Mouse (Mus musculus) embryonic facial prominence, embryonic 14.5 days (tissue): ENCODE data around the gene Pou2f2. TPM values are rescaled to one million over a fixed set of nuclear protein-coding genes. Genes with fewer than 3 reads are reported as not detected.
"Not testable (repeated sequence)": the region's sequence is repeated elsewhere in the genome, so short reads cannot be mapped to it uniquely, and the experiment has no call there.

Experiments used
- ATAC-seq: fragments of 200-750 bp; cut with Nextera tagmentation; 2 replicates; pipeline ENCODE4 v1.8.0; 2017; ENCODE audit warnings: low read depth, moderate number of reproducible peaks, moderate TSS enrichment
- DNase-seq: peaks from one replicate; pipeline ENCODE4 v3.0.0-alpha.2; 2015; ENCODE audit warnings: low spot score
- H3K27ac ChIP-seq: fragments of 300-500 bp; sonication (generic); replicated peaks from 2 replicates; pipeline ENCODE4 v1.5.1; 2014; ENCODE audit warnings: low read depth, mild to moderate bottlenecking, low read length, moderate library complexity
- H3K27me3 ChIP-seq: fragments of 300-500 bp; sonication (generic); replicated peaks from 2 replicates; pipeline ENCODE4 v1.6.1; 2014; ENCODE audit warnings: low read length; ENCODE audit not compliant: control insufficient read depth, insufficient read depth
- H3K36me3 ChIP-seq: fragments of 300-500 bp; sonication (generic); 2 replicates; pipeline ENCODE4 v1.6.1; 2014; ENCODE audit warnings: low read length, mixed read lengths; ENCODE audit not compliant: control insufficient read depth, insufficient read depth
- H3K4me1 ChIP-seq: fragments of 300-500 bp; sonication (generic); 2 replicates; pipeline ENCODE4 v1.6.1; 2014; ENCODE audit warnings: antibody characterized with exemption, low read length; ENCODE audit not compliant: control insufficient read depth, insufficient read depth
- H3K4me2 ChIP-seq: fragments of 300-500 bp; sonication (generic); 2 replicates; pipeline ENCODE4 v1.6.1; 2014; ENCODE audit warnings: low read depth, mild to moderate bottlenecking, low read length, moderate library complexity, mixed read lengths
- H3K4me3 ChIP-seq: fragments of 300-500 bp; sonication (generic); 2 replicates; pipeline ENCODE4 v1.5.1; 2014; ENCODE audit warnings: low read depth, mild to moderate bottlenecking, low read length
- H3K9ac ChIP-seq: fragments of 300-500 bp; sonication (generic); 2 replicates; pipeline ENCODE4 v1.6.1; 2014; ENCODE audit warnings: low read depth, mild to moderate bottlenecking, low read length, moderate library complexity, mixed read lengths
- H3K9me3 ChIP-seq: fragments of 300-500 bp; sonication (generic); 2 replicates; pipeline ENCODE4 v1.6.1; 2016; ENCODE audit warnings: low read length; ENCODE audit not compliant: control insufficient read depth
- WGBS: fragments of 180-500 bp; shearing (Covaris S2); extraction: QIAGEN DNeasy Blood & Tissue Kit; methylation state at CpG from one replicate; pipeline ENCODE4 v1.1.7; 2014; 5-methylcytosine and 5-hydroxymethylcytosine counted together
- microRNA-seq: library from miRNA; unstranded; fragments of <30 nt; microRNA quantifications from one replicate; pipeline ENCODE4, GENCODE M21; 2016; ENCODE audit warnings: borderline number of aligned reads
- polyA plus RNA-seq: library from polyadenylated mRNA; unstranded; fragments of >200 nt; fragmentation: Nextera tagmentation; extraction: Ambion mirVana; gene quantifications from 2 replicates; pipeline ENCODE4 v1.2.1, GENCODE M21; 2014

Pou2f2 gene
- polyA plus RNA-seq, 1 experiment from 2014 or later, result 1.5 TPM

DNA sequence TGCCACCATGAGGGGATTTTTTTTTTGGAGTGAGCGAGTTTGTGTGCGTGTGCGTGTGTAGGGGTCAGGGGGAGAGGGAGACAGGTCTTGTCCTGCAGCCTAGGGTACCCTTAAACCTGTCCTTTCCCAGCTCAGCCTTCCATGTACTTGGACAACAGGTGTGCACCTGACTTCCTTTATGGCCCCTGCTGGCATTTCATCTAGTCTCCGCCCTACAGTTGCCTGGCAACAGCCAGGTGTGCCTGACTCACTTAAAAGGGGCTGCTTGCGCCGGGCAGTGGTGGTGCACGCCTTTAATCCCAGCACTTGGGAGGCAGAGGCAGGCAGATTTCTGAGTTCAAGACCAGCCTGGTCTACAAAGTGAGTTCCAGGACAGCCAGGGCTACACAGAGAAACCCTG lies 134.9 kb downstream of the Pou2f2 start:
- not testable (repeated sequence) for H3K27ac ChIP-seq, H3K4me1 ChIP-seq, H3K9me3 ChIP-seq, H3K9ac ChIP-seq, H3K4me3 ChIP-seq, DNase-seq, ATAC-seq, H3K4me2 ChIP-seq, H3K27me3 ChIP-seq
- peaks cover 73% of the 10 kb centered on the region for H3K36me3 ChIP-seq
- 95% methylated on average over 7 of the region's 7 CpGs for WGBS

DNA sequence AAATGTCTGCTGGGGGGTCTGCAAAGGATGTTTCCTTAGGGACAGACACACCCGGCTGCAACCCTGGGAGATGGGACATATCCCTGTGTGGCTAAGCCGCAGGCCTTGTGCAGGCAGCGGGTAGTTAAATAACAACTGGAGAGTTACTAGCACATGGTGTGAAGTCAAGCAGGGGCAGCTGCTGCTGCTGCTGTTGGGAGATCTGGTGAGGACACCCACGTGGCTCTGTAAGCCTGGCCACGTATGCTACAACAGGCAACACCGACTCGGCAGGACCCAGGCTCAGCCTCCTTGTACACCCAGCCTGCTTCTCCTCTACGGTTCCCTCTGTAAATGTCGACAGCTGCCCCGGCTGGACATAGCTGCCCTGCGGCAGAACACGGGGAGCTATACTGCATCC lies 137.6 kb downstream of the Pou2f2 start:
- no peaks in the 10 kb centered on the region for H3K27me3 ChIP-seq
- no peaks in the 10 kb centered on the region for H3K9me3 ChIP-seq
- no peak overlapping the region for H3K9ac ChIP-seq
- H3K27ac ChIP-seq, result no peak overlapping the region
- H3K4me2 ChIP-seq, result no peak overlapping the region
- H3K36me3 ChIP-seq, result peaks cover 72% of the 10 kb centered on the region
- no peak for ATAC-seq
- no peaks in the 10 kb centered on the region for H3K4me1 ChIP-seq
- H3K4me3 ChIP-seq, result no peak overlapping the region
- DNase-seq, result no peak
- WGBS, result 81% methylated on average over 11 of the region's 12 CpGs

Small RNA genes lying within 50 kb of the gene (microRNA-seq; reads per million reads assigned to microRNA genes)
- gene Mir6537, result not detected
- not detected for gene Mir7048

Other genes with a start within 250 kb of the Pou2f2 start
- gene Gm4881, start 235.2 kb downstream of the Pou2f2 start, polyA plus RNA-seq, result not detected in 2 replicates
- gene Rabac1, start 207.0 kb downstream of the Pou2f2 start, polyA plus RNA-seq, result 218 and 219 TPM in 2 replicates
- gene Atp1a3, start 173.8 kb downstream of the Pou2f2 start, polyA plus RNA-seq, result 7.2 and 9.0 TPM in 2 replicates
- 7.0 and 8.3 TPM in 2 replicates for gene Grik5, start 107.4 kb downstream of the Pou2f2 start, polyA plus RNA-seq
- gene Zfp574, start 107.2 kb downstream of the Pou2f2 start, polyA plus RNA-seq, result 24.1 and 25.2 TPM in 2 replicates
- 8.3 and 9.4 TPM in 2 replicates for gene Dedd2, start 40.9 kb upstream of the Pou2f2 start, polyA plus RNA-seq
- 4.1 and 4.4 TPM in 2 replicates for gene Zfp526, start 41.7 kb upstream of the Pou2f2 start, polyA plus RNA-seq
- 14.3 and 14.8 TPM in 2 replicates for gene Gsk3a, start 58.1 kb upstream of the Pou2f2 start, polyA plus RNA-seq
- 23.3 and 26.0 TPM in 2 replicates for gene Erf, start 71.0 kb upstream of the Pou2f2 start, polyA plus RNA-seq
- 48.8 and 49.0 TPM in 2 replicates for gene Cic, start 88.0 kb upstream of the Pou2f2 start, polyA plus RNA-seq
- gene Pafah1b3, start 118.3 kb upstream of the Pou2f2 start, polyA plus RNA-seq, result 173 and 200 TPM in 2 replicates
- gene Prr19, start 121.7 kb upstream of the Pou2f2 start, polyA plus RNA-seq, result 0.77 and 1.3 TPM in 2 replicates
- 1.7 and 2.0 TPM in 2 replicates for gene Tmem145, start 126.4 kb upstream of the Pou2f2 start, polyA plus RNA-seq
- 15.4 and 15.8 TPM in 2 replicates for gene Megf8, start 137.4 kb upstream of the Pou2f2 start, polyA plus RNA-seq
- 17.7 and 80.3 TPM in 2 replicates for gene Cnfn, start 190.0 kb upstream of the Pou2f2 start, polyA plus RNA-seq
- gene Lipe, start 219.0 kb upstream of the Pou2f2 start, polyA plus RNA-seq, result 4.2 and 4.9 TPM in 2 replicates
- 0.85 and 1.9 TPM in 2 replicates for gene Cxcl17, start 233.2 kb upstream of the Pou2f2 start, polyA plus RNA-seq